Mouse (Mus musculus) kidney, postnatal 36 days (tissue): ENCODE results near the gene Fam166b.

ENCODE experiments used
- DNase-seq, 2 experiments: peaks; one replicate each; pipeline ENCODE4 v3.0.0; 2021 to 2022; ENCODE audit warnings: mixed read lengths in 2 of 2

Fam166b gene

GRCm38 (mm10) chr4:43428946-43429345 is at the start of gene Fam166b:
Fam166b (minus strand) TSS chr4:43429134.
- DNase-seq = peak; percentile 39 to 63

DNA sequence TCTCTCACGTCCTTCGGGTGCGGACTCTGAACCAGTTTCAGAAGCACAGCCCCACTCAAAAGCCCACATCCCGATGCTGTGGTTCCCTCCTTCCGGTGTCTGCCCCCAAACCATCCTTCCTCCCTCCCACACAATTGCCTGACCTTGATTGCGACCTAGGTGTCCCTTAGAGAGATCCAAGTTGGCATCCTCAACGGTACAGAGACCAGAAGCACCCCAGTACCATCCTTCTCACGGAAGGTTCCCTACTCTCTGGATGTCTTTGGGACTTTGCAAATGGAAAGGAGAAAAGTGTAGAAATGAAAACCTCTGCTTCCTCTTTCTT is 49.6 kb upstream of the Fam166b start:
- DNase-seq = no peak

GRCm38 (mm10) chr4:43477857-43478533 is 49.1 kb upstream of the Fam166b start:
- peak; percentile 92 to 93 for DNase-seq

GRCm38 (mm10) chr4:43476604-43477003 is 47.7 kb upstream of the Fam166b start:
- peak; percentile 46 to 70 for DNase-seq

- DNase-seq = no peak
These were observed 44.7 kb upstream of the Fam166b start for GRCm38 (mm10) chr4:43473636-43474035.

DNA sequence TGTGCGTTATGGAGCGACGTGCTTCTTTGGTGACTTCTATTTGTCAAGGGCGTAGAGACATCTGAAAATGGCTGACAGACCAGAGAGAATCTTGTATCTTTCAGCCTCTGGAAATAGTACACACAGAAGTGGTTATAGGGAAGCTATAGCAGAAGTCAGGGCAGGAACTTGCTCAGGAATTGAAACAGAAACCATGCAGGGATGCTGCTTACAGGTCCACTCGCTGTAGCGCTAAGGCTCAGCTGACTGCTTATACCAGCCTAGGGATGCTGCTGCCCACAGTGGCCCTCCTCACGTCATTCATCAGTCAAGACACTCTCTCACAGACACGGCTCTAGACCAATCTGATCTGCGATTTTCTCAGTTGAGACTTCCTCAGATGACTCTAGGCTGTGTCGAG is 41.4 kb upstream of the Fam166b start:
- DNase-seq = no peak

DNA sequence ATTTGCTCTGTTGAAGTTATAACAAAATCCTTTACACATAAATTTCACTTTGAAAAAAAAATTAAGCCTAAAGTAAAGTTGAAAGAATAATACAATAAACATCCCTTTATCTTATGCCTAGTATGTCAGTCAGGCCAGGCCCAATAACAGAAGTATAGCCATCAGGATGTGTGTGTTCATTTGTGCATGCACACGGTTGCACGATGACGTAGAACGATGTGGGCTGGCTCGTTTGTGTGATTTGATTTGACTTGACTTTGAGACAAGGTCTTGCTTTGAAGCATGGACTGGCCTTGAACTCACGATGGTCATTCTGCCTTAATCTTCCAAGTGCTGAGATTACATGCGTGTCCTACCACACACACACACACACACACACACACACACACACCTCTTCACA is 37.9 kb upstream of the Fam166b start:
- DNase-seq = no peak

DNA sequence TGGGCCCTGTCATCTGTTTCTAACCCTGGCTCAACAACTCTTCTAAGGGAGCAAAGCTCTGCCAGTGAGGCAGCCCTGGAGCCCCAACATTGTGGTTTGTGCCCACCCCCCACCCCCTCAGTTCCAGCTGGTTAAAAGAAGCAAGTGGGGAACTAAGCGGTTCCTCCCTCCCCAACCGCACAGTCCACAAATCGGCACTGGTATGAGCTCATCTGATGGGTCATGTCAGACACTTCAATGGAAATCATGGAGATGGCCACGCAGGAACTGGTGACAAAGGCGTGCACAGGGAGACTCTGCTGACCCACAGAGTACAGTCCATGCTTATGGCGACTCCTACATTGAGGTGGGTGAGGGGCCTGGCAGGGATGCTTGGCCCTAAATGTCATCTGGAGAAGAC is 37.0 kb upstream of the Fam166b start:
- no peak for DNase-seq

GRCm38 (mm10) chr4:43463102-43463501 is 34.2 kb upstream of the Fam166b start:
- DNase-seq = no peak

DNA sequence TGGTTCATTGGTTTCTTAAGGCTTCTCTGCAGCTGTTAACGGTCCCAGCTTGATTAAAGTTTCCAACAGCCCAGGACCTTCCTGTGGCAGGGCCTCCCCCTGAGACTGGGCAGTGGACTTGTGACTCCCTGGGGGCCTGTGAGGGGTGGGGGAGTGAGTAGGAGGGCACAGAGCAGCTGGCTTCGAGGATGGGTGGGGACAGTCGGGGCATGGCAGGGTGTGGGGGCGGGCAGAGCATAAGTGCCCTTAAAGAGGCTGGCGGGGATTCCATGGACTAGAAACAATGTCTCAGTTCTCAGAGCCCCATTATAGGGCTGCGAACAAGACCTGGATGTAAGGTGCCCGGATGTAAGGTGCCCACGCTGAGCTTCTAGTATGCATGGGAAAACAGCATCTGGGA is 28.2 kb upstream of the Fam166b start:
- no peak for DNase-seq

DNA sequence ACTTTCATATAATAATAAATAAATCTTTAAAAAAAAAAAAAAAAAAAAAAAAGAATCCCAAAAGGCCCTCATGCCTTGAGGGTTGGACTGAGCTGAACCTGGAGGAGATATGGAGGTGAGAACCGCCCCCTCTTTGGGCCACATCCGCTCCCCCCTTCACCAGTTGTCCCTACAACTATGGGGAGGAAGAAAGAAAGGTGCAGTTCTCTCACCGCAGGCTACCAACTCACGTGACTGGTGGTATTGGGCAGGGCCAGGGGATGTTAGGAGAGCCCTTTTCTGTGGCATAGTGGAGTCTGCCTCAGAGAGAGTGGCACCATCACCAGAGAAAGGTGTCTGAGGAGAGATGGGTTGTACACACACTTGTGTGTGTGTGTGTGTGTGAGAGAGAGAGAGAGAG is 27.5 kb upstream of the Fam166b start:
- no peak for DNase-seq

GRCm38 (mm10) chr4:43454041-43454836 is 25.3 kb upstream of the Fam166b start, which contains the start of gene Cd72:
Cd72 (minus strand) TSS chr4:43454628.
- peak in 1 of 2 experiments; percentile 28 for DNase-seq

- no peak for DNase-seq
These were observed 24.5 kb upstream of the Fam166b start for GRCm38 (mm10) chr4:43453413-43453812.

DNA sequence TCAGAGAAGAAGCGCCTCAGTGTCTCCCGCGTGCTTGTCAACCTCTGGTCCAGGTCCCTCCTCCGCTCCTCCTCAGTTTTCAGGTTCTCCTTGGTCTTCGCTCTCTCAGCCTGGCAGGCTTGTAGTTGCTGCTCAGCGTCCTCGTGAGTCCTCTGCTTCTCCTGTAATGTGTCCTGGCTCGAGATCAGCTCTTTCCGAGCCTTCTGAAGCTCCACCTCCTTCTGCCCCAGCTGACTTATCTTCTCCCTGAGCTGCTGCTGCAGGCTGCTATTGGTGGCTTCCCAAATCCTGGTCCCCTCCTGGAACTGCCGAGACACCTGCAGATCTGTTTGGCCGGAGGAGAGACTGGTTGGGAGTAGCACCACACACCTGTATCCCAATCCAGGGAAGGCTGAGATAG is 23.4 kb upstream of the Fam166b start:
- peak in 1 of 2 experiments; percentile 32 for DNase-seq

GRCm38 (mm10) chr4:43448554-43448953 is 19.6 kb upstream of the Fam166b start:
- no peak for DNase-seq

DNA sequence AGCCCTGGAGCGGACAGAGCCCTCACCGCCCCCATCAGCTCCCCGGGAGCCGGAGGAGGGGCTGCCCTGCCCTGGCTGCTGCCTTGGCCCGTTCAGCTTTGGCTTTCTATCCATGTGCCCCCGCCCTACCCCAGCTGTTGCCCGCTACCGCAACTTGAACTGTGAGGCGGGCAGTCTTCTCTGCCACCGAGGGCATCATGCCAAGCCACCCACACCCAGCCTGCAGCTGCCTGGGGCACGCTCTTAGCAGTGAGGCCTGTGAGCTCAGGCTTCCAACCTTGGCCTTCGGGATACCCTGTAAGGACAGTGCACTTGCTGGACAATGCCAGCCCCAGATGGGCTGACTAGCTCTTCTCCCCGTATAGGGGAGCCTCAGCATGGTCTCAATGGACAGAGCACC is 18.3 kb upstream of the Fam166b start:
- DNase-seq = peak in 1 of 2 experiments; percentile 33

DNA sequence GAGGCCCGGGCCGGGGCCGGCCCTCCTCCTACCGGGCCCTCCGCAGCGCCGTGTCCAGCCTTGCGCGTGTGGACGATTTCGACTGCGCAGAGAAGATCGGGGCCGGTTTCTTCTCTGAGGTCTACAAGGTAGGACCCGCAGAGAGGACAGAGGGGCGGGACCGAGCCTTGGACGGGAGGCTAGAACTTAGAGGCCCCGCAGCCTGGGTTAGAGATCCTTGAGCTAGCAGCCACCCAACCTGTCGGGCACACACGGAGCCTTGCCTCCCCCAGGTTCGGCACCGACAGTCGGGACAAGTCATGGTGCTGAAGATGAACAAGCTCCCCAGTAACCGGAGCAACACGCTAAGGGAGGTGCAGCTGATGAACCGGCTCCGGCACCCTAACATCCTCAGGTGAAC is 14.6 kb upstream of the Fam166b start:
- DNase-seq = peak in 1 of 2 experiments; percentile 55

- DNase-seq = peak; percentile 80 to 89
These were observed 13.8 kb upstream of the Fam166b start for GRCm38 (mm10) chr4:43442456-43443361.

GRCm38 (mm10) chr4:43442044-43442443 is 13.1 kb upstream of the Fam166b start:
- DNase-seq = peak; percentile 99

DNA sequence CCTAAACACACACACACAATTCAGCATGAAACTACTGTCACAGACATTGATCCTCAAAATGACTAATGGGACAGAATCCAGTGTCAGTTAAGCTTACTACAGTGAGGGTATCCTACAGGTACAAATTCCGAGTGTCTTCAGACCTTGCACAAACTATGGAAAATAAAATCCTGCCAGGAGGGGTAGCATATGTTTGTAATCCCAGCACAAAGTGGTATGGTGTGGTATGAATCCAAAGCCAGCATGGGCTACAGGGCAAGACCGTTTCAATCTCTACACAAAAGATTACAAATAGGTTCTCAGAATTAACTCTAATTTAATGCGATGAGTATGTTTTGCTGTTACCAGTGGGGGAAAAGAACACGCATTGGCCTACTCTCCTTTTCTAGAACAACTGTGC is 12.7 kb upstream of the Fam166b start, which contains the start of gene Tesk1:
Tesk1 (plus strand) TSS at position 301 of the 400 bp plus-strand sequence.
- no peak for DNase-seq

- DNase-seq = no peak
These were observed 3.9 kb upstream of the Fam166b start for GRCm38 (mm10) chr4:43432832-43433231.

DNA sequence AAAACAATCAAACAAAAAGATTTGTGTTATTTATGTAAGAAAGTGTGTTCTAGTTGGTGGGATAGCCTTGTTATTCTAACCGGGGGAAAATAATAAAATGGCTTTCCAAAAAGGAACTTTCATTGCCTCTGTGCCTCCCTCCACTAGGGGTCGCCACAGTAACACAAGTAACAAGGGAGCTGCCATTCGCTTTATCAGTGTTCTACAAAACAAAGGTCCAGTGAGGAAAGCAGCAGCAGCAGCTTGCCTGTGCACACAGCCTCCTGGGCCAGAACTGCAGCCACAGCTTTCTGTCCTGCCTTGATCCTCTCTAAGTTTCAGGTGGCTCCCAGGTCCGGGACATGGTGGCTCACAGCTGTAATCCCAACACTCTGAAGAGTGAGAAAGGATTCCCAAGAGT is 2.8 kb upstream of the Fam166b start:
- DNase-seq = peak; percentile 90 to 94
